Mouse (Mus musculus) erythroblast, embryonic 14.5 days (primary cell): ENCODE measurements around the gene Intu.

Source experiments
- GATA1 ChIP-seq: IDR thresholded peaks from 2 replicates; pipeline ENCODE4 v1.6.1; 2012; ENCODE audit warnings: low read length, inconsistent platforms, mixed read lengths
- TAL1 ChIP-seq: IDR thresholded peaks from 3 replicates; pipeline ENCODE4 v1.6.1; 2012; ENCODE audit warnings: low read length, inconsistent platforms, mixed read lengths

GRCm38 (mm10) chr3:40512936-40513829, 17.9 kb upstream of the Intu start:
- TF ChIP-seq GATA1 (no peak), TAL1 (no peak)
